Mouse (Mus musculus) heart, postnatal 0 days (tissue): ENCODE data around the gene Slc38a11. TPM values are rescaled to one million over a fixed set of nuclear protein-coding genes. Genes with fewer than 3 reads are reported as not detected.

ENCODE experiments used
- ATAC-seq: fragments of 200-750 bp; cut with Nextera tagmentation; 2 replicates; pipeline ENCODE4 v1.8.0; 2017; ENCODE audit warnings: low read depth, moderate number of reproducible peaks, moderate library complexity; ENCODE audit not compliant: insufficient read depth
- DNase-seq: peaks from one replicate; pipeline ENCODE4 v3.0.0-alpha.2; 2016; ENCODE audit warnings: low spot score
- H3K27ac ChIP-seq: fragments of 300-500 bp; sonication (generic); 2 replicates; pipeline ENCODE4 v1.5.1; 2014; ENCODE audit warnings: low read depth, mild to moderate bottlenecking
- H3K27me3 ChIP-seq: fragments of 300-500 bp; sonication (generic); 2 replicates; pipeline ENCODE4 v1.6.1; 2014; ENCODE audit warnings: low read length, mixed read lengths; ENCODE audit not compliant: control insufficient read depth, insufficient read depth
- H3K36me3 ChIP-seq: fragments of 300-500 bp; sonication (generic); replicated peaks from 2 replicates; pipeline ENCODE4 v1.6.1; 2014; ENCODE audit warnings: low read length, mixed read lengths; ENCODE audit not compliant: control insufficient read depth, insufficient read depth
- H3K4me1 ChIP-seq: fragments of 300-500 bp; sonication (generic); 2 replicates; pipeline ENCODE4 v1.6.1; 2014; ENCODE audit warnings: antibody characterized with exemption; ENCODE audit not compliant: control insufficient read depth, insufficient read depth
- H3K4me2 ChIP-seq: fragments of 300-500 bp; sonication (generic); 2 replicates; pipeline ENCODE4 v1.6.1; 2014; ENCODE audit warnings: low read depth, mild to moderate bottlenecking, low read length, moderate library complexity
- H3K4me3 ChIP-seq: fragments of 300-500 bp; sonication (generic); 2 replicates; pipeline ENCODE4 v1.5.1; 2014; ENCODE audit warnings: low read depth, low read length
- H3K9ac ChIP-seq: fragments of 300-500 bp; sonication (generic); replicated peaks from 2 replicates; pipeline ENCODE4 v1.6.1; 2014; ENCODE audit warnings: low read depth, low read length, mixed read lengths
- H3K9me3 ChIP-seq: fragments of 300-500 bp; sonication (generic); replicated peaks from 2 replicates; pipeline ENCODE4 v1.6.1; 2016; ENCODE audit warnings: low read length; ENCODE audit not compliant: control insufficient read depth
- CTCF ChIP-seq: IDR thresholded peaks from 2 replicates; pipeline ENCODE4 v1.5.1; 2016; ENCODE audit warnings: antibody characterized with exemption, control low read depth, low read depth
- EP300 ChIP-seq: IDR thresholded peaks from 2 replicates; pipeline ENCODE4 v1.6.1; 2016; ENCODE audit warnings: antibody characterized with exemption, low read depth
- WGBS: fragments of 180-500 bp; shearing (Covaris S2); extraction: QIAGEN DNeasy Blood & Tissue Kit; methylation state at CpG from one replicate; pipeline ENCODE4 v1.1.7; 2014; 5-methylcytosine and 5-hydroxymethylcytosine counted together
- polyA plus RNA-seq: library from polyadenylated mRNA; unstranded; fragments of >200 nt; fragmentation: Nextera tagmentation; extraction: Ambion mirVana; gene quantifications from 2 replicates; pipeline ENCODE4 v1.2.1, GENCODE M21; 2015
- total RNA-seq: library from RNA; depleted of rRNA; stranded (reverse); fragments of >200 nt; gene quantifications from 2 replicates; pipeline ENCODE4 v1.2.3, GENCODE M21; 2014; ENCODE audit warnings: low replicate concordance

The Slc38a11 gene
- total and polyA plus RNA-seq, 2 experiments from 2014 or later, result 0.44 TPM; not detected in 1

GRCm38 (mm10) chr2:65374410-65374809 lies 10.6 kb upstream of the Slc38a11 start:
- no peak overlapping the region for H3K9ac ChIP-seq
- no peak overlapping the region for H3K27ac ChIP-seq
- ATAC-seq (no peak), DNase-seq (no peak)
- TF ChIP-seq EP300, result no peak
- no peak for TF ChIP-seq CTCF
- 0 out of 2 replicates have a peak, but pooled peaks cover 4% of the 10 kb centered on the region for H3K4me1 ChIP-seq
- no peaks in the 10 kb centered on the region for H3K9me3 ChIP-seq
- no peak overlapping the region for H3K4me3 ChIP-seq
- no peak overlapping the region for H3K4me2 ChIP-seq
- H3K36me3 ChIP-seq, result no peaks in the 10 kb centered on the region
- no peaks in the 10 kb centered on the region for H3K27me3 ChIP-seq
- 91% methylated on average over 5 of the region's 5 CpGs for WGBS

GRCm38 (mm10) chr2:65373076-65373475 lies 9.2 kb upstream of the Slc38a11 start:
- ATAC-seq (no peak), DNase-seq (no peak)
- Histone ChIP-seq H3K4me2 (no peak overlapping the region), H3K4me1 (no peaks in the 10 kb centered on the region), H3K27ac (no peak overlapping the region), H3K27me3 (no peaks in the 10 kb centered on the region), H3K36me3 (no peaks in the 10 kb centered on the region), H3K4me3 (no peak overlapping the region), H3K9ac (no peak overlapping the region), H3K9me3 (no peaks in the 10 kb centered on the region)
- WGBS, result 84% methylated on average over 4 of the region's 4 CpGs
- no peak for TF ChIP-seq EP300
- no peak for TF ChIP-seq CTCF

GRCm38 (mm10) chr2:65360736-65361475 lies 2.9 kb downstream of the Slc38a11 start:
- H3K4me3 ChIP-seq, result no peak overlapping the region
- ATAC-seq, result no peak

GRCm38 (mm10) chr2:65347367-65347766 lies 16.5 kb downstream of the Slc38a11 start:
- Histone ChIP-seq H3K9ac (no peak overlapping the region), H3K27ac (no peak overlapping the region)
- no peak for TF ChIP-seq EP300
- TF ChIP-seq CTCF, result no peak

More at GRCm38 (mm10) chr2:65360736-65361475, 2.9 kb downstream of the Slc38a11 start:
- no peak for TF ChIP-seq CTCF
- TF ChIP-seq EP300, result no peak
- H3K4me2 ChIP-seq, result no peak overlapping the region
- H3K4me1 ChIP-seq, result no peaks in the 10 kb centered on the region
- H3K27ac ChIP-seq, result no peak overlapping the region
- H3K9ac ChIP-seq, result no peak overlapping the region
- H3K27me3 ChIP-seq, result no peaks in the 10 kb centered on the region
- DNase-seq, result no peak
- H3K9me3 ChIP-seq, result no peaks in the 10 kb centered on the region
- H3K36me3 ChIP-seq, result no peaks in the 10 kb centered on the region
- 75% methylated on average over 9 of the region's 9 CpGs for WGBS

GRCm38 (mm10) chr2:65346915-65347314 lies 16.9 kb downstream of the Slc38a11 start:
- DNase-seq, result no peak
- Histone ChIP-seq H3K9me3 (no peaks in the 10 kb centered on the region), H3K36me3 (no peaks in the 10 kb centered on the region), H3K9ac (no peak overlapping the region), H3K27ac (no peak overlapping the region), H3K4me2 (no peak overlapping the region), H3K4me1 (no peaks in the 10 kb centered on the region), H3K27me3 (no peaks in the 10 kb centered on the region), H3K4me3 (no peak overlapping the region)
- no peak for TF ChIP-seq EP300
- TF ChIP-seq CTCF, result no peak
- no peak for ATAC-seq
- 67% methylated on average over 1 of the region's 1 CpGs for whole genome bisulfite sequencing

More at GRCm38 (mm10) chr2:65347367-65347766, 16.5 kb downstream of the Slc38a11 start:
- H3K9me3 ChIP-seq, result no peaks in the 10 kb centered on the region
- no peaks in the 10 kb centered on the region for H3K36me3 ChIP-seq
- WGBS, result 56% methylated on average over 4 of the region's 4 CpGs
- no peak overlapping the region for H3K4me3 ChIP-seq
- ATAC-seq (no peak), DNase-seq (no peak)
- no peaks in the 10 kb centered on the region for H3K27me3 ChIP-seq
- H3K4me1 ChIP-seq, result no peaks in the 10 kb centered on the region
- no peak overlapping the region for H3K4me2 ChIP-seq

GRCm38 (mm10) chr2:65346037-65346436 lies 17.8 kb downstream of the Slc38a11 start:
- no peak overlapping the region for H3K4me3 ChIP-seq
- H3K9ac ChIP-seq, result no peak overlapping the region
- 76% methylated on average over 5 of the region's 5 CpGs for WGBS
- TF ChIP-seq EP300, result no peak
- no peak for TF ChIP-seq CTCF
- no peak for ATAC-seq
- no peaks in the 10 kb centered on the region for H3K9me3 ChIP-seq
- H3K4me1 ChIP-seq, result no peaks in the 10 kb centered on the region
- H3K27me3 ChIP-seq, result no peaks in the 10 kb centered on the region
- no peak for DNase-seq
- H3K27ac ChIP-seq, result no peak overlapping the region
- no peak overlapping the region for H3K4me2 ChIP-seq
- H3K36me3 ChIP-seq, result no peaks in the 10 kb centered on the region
